Mouse (Mus musculus): ENCODE measurements around the gene Krtap28-10. TPM values are rescaled to one million over a fixed set of nuclear protein-coding genes. Genes with fewer than 3 reads are reported as not detected.

The Krtap28-10 gene
- total and polyA plus RNA-seq, 3 experiments: not detected

GRCm38 (mm10) chr1:83031950-83032349 lies 10.3 kb downstream of the Krtap28-10 start:
- DNase-seq (ENCODE audit: extremely low read depth): no peak
- Histone ChIP-seq H3K79me2 (replicated peaks; ENCODE audit: control insufficient read depth, extremely low read depth, insufficient read depth, poor library complexity, severe bottlenecking) (no peaks in the 10 kb centered on the region), H3K9ac (ENCODE audit: insufficient read depth, low read depth) (no peak overlapping the region; the same call in 1 of the 2 replicates), H3K4me3 (replicated peaks in 1 of 3; ENCODE audit: low read depth in 2 of 3, low read length in 2 of 3, poor library complexity in 1 of 3) (no peak overlapping the region), H3K9me3 (replicated peaks; ENCODE audit: low read length) (no peaks in the 10 kb centered on the region), H3K27me3 (replicated peaks) (no peaks in the 10 kb centered on the region), H3K36me3 (replicated peaks in 1 of 2; ENCODE audit: control insufficient read depth in 1 of 2, insufficient read depth in 1 of 2, low read length in 1 of 2) (no peaks in the 10 kb centered on the region), H3K27ac (ENCODE audit: insufficient read depth, low read depth) (no peak overlapping the region), H3K4me1 (ENCODE audit: control insufficient read depth in 1 of 2, insufficient read depth in 2 of 2) (peaks cover 6 to 11% of the 10 kb centered on the region in 2 experiments), H3K4me2 (ENCODE audit: insufficient read depth, low read depth, poor library complexity, severe bottlenecking) (no peak overlapping the region)
- in situ Hi-C loops (cut with MboI; ENCODE audit: low pct_ligation_motif_present, low pct_unique_long_range_greater_than_20kb, low sequenced_read_pairs): no loop called here
- dilution Hi-C loops (cut with MboI; ENCODE audit: extremely low pct_ligation_motif_present, extremely low pct_unique_long_range_greater_than_20kb, low sequenced_read_pairs): no loop called here
- TF ChIP-seq CHD2 (IDR thresholded peaks at IDR 0.05; ENCODE audit: low read length) (no peak), NELFE (IDR thresholded peaks at IDR 0.05; ENCODE audit: low read depth, low read length) (no peak), BHLHE40 (IDR thresholded peaks at IDR 0.05; ENCODE audit: low read depth, low read length) (no peak), E2F4 (IDR thresholded peaks at IDR 0.05; ENCODE audit: insufficient replicate concordance, low read depth, low read length) (no peak), MAFK (IDR thresholded peaks at IDR 0.05; ENCODE audit: insufficient replicate concordance, low read length) (no peak), POLR2A (IDR thresholded peaks at IDR 0.05; ENCODE audit: low read depth, low read length) (no peak), ETS1 (conservative IDR thresholded peaks at IDR 0.05; ENCODE audit: low read depth, low read length) (no peak), MYC (IDR thresholded peaks at IDR 0.05; ENCODE audit: low read depth, low read length) (no peak), EP300 (IDR thresholded peaks at IDR 0.05; ENCODE audit: low read length) (no peak), UBTF (IDR thresholded peaks at IDR 0.05; ENCODE audit: low read depth, low read length) (no peak), SMC3 (IDR thresholded peaks at IDR 0.05; ENCODE audit: low read depth, low read length) (no peak), ZC3H11A (IDR thresholded peaks at IDR 0.05; ENCODE audit: low read depth, low read length) (no peak), RAD21 (IDR thresholded peaks at IDR 0.05; ENCODE audit: low read depth, low read length) (no peak), JUND (conservative IDR thresholded peaks at IDR 0.05; ENCODE audit: low read depth, low read length) (no peak), USF1 (IDR thresholded peaks at IDR 0.05; ENCODE audit: low read depth, low read length) (no peak), HCFC1 (IDR thresholded peaks at IDR 0.05; ENCODE audit: low read depth, low read length) (no peak)

- peaks cover 2% of the 10 kb centered on the region for H3K9me3 ChIP-seq (replicated peaks; ENCODE audit: low read length)
- no peaks in the 10 kb centered on the region for H3K79me2 ChIP-seq (replicated peaks; ENCODE audit: control insufficient read depth, extremely low read depth, insufficient read depth, poor library complexity, severe bottlenecking)
- in situ Hi-C loops (cut with MboI; ENCODE audit: low pct_ligation_motif_present, low pct_unique_long_range_greater_than_20kb, low sequenced_read_pairs) (no loop called here), dilution Hi-C loops (cut with MboI; ENCODE audit: extremely low pct_ligation_motif_present, extremely low pct_unique_long_range_greater_than_20kb, low sequenced_read_pairs) (no loop called here)
- peaks cover 3 to 9% of the 10 kb centered on the region in 2 experiments for H3K36me3 ChIP-seq (replicated peaks in 1 of 2; ENCODE audit: control insufficient read depth in 1 of 2, insufficient read depth in 1 of 2, low read length in 1 of 2)
- no peak overlapping the region for H3K9ac ChIP-seq (ENCODE audit: insufficient read depth, low read depth)
- no peak overlapping the region for H3K27ac ChIP-seq (ENCODE audit: insufficient read depth, low read depth)
- no peak for TF ChIP-seq ZNF384 (IDR thresholded peaks at IDR 0.05; ENCODE audit: low read depth, low read length)
- TF ChIP-seq POLR2A (IDR thresholded peaks at IDR 0.05; ENCODE audit: low read depth, low read length): no peak
- TF ChIP-seq E2F4 (IDR thresholded peaks at IDR 0.05; ENCODE audit: insufficient replicate concordance, low read depth, low read length): no peak
- no peak for TF ChIP-seq EP300 (IDR thresholded peaks at IDR 0.05; ENCODE audit: low read length)
- no peak for TF ChIP-seq CTCF (conservative IDR thresholded peaks at IDR 0.05 in 1 of 2, IDR thresholded peaks at IDR 0.05 in 1 of 2; ENCODE audit: low read depth in 2 of 2, low read length in 2 of 2)
- TF ChIP-seq CHD1 (IDR thresholded peaks at IDR 0.05; ENCODE audit: low read depth, low read length): no peak
- TF ChIP-seq USF1 (IDR thresholded peaks at IDR 0.05; ENCODE audit: low read depth, low read length): no peak
- no peak for TF ChIP-seq TCF12 (IDR thresholded peaks at IDR 0.05; ENCODE audit: low read depth, low read length)
- no peak for TF ChIP-seq HCFC1 (IDR thresholded peaks at IDR 0.05; ENCODE audit: low read depth, low read length)
- no peak for TF ChIP-seq MAX (IDR thresholded peaks at IDR 0.05; ENCODE audit: low read length)
- TF ChIP-seq SIN3A (IDR thresholded peaks at IDR 0.05; ENCODE audit: low read length): no peak
- DNase-seq (ENCODE audit: extremely low read depth): no peak
- H3K4me2 ChIP-seq (ENCODE audit: insufficient read depth, low read depth, poor library complexity, severe bottlenecking): no peak overlapping the region
- H3K27me3 ChIP-seq (replicated peaks): no peaks in the 10 kb centered on the region
- H3K4me1 ChIP-seq (ENCODE audit: control insufficient read depth in 1 of 2, insufficient read depth in 2 of 2): peaks cover 2 to 14% of the 10 kb centered on the region in 2 experiments; a peak in 2 of 4 replicates
- H3K4me3 ChIP-seq (replicated peaks in 1 of 3; ENCODE audit: low read depth in 2 of 3, low read length in 2 of 3, poor library complexity in 1 of 3): no peak overlapping the region
Observed at GRCm38 (mm10) chr1:83016556-83016955, 25.7 kb downstream of the Krtap28-10 start.
